Mouse (Mus musculus) left cerebral cortex, adult 8-10 months (tissue): ENCODE results near the gene Htr7. TPM values are rescaled to one million over a fixed set of nuclear protein-coding genes. Genes with fewer than 3 reads are reported as not detected.

Experiments used
- DNase-seq, 2 experiments: peaks; one replicate each; pipeline ENCODE4 v3.0.0; 2022; ENCODE audit warnings: low spot score in 2 of 2
- total RNA-seq, 4 experiments: library from RNA; stranded (reverse); gene quantifications; 2 replicates each; pipeline ENCODE4 v1.2.4; 2022

The Htr7 gene
- total RNA-seq = 10 to 100 TPM in 3 of 4 experiments, 1 to 10 TPM in 1; 9.6 to 14.7 (median 12.2) TPM

DNA sequence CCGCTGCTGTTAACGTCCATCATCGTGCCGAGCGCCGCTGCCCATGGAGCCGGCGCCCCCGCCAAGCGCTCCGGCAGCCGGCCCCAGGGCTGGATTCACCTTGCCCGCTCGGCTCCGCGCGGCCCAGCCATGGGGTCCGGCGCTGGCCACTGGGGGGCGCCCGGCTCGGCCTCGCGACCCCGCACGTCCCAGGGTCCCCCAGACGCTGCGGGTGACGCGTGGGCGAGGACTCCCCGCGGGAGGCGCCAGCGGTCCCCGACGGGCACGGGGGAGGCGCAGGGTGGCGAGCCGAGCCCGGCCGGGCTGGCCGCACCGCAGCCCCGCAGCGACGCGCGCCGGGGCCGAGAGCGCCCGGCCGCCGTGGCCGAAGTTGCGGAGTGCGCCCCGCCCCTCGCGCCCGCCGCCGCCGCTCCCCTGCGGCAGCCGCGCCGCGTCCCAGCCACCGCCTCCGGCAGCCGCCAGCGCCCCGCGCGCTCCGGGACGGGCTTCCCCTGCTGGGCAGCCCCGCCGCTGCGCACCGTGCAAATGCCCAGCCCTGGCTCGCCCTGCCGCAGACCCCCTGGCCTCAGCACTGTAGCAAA lies at the start of gene Htr7:
Gene Htr7 (minus strand): TSS at position 277 of the 581 bp plus-strand sequence.
- DNase-seq = peak; percentile 15

DNA sequence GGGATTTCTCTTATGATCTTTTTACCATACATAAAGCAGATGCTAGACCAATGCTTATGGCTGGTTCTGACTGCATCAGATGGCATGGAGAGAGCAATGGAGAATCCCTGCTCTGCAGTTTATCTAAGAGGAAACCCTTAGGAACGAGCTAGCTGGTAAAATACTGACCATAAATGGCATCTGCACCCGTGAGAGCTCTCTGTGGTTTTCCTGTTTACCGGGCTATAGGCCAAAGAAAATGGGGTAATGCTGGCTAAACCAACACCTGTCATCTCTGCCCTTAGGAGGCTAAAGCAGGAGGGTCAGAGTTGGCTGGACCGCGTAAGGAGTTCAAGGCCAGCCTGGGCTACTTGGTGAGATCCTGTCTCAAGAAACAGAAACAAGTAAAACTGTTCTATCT lies 46.6 kb upstream of the Htr7 start:
- no peak for DNase-seq

DNA sequence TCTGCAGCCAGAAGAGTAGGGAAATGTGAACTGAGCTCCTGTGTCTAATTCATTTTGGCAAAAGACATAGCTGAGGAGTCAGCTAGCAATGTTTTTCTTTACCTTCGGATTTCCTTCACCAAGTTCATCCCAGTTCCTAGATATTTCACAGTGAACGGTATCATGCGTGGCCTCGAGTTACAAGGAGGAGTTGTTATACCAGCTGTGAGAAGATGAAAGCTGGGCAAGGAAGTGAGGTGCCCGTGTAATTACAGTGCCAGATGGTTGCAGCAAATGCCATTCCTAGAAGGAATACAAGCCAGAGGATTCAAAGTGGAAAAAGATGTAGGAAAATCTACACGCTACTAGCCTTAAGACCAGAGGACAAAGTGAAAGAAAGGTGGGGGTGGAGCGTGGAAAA lies 41.6 kb upstream of the Htr7 start:
- no peak for DNase-seq

DNA sequence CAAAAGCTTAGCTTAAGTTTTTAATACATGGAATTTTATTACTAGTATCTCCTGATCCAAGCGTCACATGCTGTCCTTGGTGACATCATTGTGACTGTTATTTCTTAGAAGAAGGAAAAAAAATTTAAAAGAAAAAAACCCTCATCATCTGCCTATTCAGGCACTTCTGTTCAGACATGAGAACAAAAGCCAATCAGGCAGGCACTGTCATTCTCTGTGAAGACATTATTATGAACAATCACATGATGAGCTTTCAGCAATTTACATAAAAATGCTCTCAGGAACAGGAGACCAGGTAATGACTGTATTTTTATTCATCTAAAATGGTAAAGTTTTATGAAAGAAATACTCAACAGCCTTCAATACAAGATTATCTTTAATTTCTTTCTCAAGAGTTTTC lies 41.0 kb upstream of the Htr7 start:
- no peak for DNase-seq

DNA sequence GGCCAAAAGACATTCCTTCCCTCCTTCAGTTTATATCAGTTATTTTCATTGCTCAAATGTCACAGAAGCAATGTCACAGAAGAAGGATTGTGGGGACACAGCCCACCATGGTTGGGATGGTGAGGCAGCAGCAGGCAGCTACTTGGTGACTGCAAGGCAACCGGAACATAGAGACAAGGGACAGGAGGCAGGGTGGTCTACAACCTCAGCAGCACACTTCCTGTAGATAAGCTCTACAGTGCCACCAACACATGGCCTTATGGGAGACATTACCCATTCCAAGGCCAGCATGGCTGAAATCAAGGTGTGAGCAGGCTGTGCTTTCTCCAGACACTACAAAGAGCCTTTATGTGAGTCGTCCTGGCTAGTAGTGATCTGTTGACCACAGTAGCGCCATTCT lies 39.9 kb upstream of the Htr7 start:
- DNase-seq = no peak

DNA sequence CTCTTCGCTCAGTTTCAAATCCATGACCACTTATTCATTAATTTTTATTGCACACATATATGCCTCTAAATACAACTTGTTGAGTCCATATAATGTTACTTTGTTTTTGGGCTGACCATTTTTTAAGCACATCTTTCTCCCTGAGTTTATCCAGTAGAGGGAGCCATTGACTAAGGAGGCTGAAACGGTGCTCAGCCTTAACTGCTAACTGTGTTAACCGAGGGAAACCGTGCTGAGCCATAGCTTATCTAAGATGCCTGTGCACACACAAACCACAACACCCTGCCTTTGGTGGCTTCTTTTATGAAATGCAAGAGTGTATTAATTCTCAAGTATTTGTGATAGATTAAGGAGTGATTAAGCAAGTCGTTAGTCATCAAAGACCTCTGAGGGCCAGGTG lies 33.5 kb upstream of the Htr7 start:
- no peak for DNase-seq

DNA sequence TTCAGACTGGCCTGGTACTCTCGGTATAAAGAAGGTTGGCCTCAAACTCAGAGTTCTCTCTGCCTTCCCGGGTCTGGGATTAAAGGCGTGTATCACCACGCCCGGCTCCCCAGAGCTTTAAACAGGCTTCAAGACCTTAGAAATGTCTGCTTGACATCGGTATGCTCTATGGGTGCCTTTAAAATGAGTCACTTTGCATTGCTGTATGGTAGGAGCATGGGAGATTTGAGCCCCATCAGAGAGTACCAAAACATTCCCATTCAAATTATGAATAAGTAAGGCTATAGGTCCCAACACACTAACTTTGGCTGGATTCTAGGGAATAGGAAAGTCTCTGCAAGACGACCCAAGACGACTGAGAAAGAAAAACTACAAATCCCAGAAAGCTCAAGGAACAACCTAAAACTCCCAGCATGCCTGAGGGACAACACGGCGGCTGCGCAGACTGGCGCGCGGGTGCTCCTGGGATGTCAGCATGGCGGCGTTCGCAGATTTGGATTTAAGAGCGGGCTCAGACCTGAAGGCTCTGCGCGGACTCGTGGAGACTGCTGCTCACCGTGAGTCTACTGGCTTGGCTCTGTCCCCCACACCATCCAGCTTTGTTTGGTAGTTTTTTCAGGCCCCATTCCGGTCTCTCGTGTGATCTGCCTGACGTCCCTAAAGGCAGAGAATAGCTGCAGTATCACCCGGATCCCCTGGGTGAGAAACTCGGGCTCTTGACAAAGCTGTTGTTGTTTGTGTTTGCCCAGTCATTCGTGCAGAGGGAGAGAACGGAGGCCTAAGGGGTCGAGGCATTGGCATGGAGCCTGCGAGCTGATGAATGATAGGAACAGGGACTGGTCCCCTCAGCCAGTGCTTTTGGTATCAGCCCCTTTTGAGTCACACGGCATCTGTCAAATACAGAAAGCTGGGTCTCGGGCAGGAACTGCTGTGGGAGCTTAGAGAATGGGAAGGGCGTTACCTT lies 26.2 kb upstream of the Htr7 start, which contains the start of gene Rpp30:
Gene Rpp30 (plus strand): TSS at position 455 of the 964 bp plus-strand sequence.
- peak; percentile 56 to 82 for DNase-seq

DNA sequence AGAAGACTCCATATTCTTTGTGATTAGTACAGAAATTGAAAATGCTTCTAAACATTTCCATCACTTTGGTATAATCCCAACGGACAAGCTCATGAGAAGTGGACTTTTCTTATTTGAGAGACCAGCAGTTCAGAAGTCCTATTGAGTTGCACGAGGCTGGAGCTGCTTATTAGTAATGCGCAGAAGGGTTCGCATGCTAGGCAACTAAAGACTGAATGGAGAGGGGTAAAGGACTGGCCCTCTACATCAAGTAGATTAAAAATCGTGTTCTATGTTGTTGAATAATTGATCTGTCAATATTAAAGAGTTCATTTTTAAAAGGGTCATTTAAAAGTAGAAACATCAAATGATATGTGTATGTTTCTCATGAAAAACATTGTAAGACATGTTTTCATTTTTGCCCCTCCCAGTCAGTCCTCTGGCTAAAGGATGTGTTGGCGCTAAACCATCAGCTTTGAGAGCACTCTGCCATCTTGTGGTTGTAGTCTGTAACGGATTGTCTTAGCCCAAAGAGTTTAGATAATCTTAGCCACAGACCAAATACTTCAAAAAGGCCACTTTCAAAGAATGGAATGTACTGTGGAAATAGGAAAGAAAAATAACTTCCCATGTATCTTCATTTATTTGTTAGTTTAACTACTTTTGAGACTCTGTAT lies 25.4 kb upstream of the Htr7 start:
- DNase-seq = no peak

DNA sequence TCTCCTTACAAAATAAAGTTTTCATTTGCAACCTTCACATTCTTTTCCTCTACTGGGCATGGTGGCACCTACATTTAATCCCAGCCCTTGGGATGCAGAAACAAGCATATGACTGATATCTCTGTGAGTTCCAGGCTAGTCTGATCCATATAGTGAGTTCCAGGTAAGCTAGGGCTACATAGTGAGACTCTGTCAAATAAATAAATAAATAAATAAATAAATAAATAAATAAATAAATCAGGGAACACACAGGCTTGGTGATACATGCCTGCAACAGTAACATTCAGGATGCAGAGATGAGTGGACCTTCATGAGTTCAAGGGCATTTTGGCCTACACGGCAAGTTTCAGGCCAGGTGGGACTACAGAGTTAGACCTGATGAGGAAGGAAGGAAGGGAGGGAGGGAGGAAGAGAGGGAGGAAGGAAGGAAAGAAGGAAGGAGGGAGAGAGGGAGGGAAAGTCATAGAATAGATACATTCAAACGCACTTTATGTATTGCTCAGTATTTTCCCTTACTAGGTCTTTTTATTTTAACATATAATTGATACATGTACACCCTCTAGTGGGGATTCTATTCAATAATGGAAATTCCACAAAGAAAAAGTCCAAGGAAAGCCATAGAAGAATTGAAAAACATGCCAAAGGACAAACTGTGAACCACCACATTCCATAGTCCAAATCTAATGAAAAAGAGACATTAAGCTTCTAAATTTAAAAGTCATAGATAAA lies 5.7 kb upstream of the Htr7 start:
- no peak for DNase-seq

DNA sequence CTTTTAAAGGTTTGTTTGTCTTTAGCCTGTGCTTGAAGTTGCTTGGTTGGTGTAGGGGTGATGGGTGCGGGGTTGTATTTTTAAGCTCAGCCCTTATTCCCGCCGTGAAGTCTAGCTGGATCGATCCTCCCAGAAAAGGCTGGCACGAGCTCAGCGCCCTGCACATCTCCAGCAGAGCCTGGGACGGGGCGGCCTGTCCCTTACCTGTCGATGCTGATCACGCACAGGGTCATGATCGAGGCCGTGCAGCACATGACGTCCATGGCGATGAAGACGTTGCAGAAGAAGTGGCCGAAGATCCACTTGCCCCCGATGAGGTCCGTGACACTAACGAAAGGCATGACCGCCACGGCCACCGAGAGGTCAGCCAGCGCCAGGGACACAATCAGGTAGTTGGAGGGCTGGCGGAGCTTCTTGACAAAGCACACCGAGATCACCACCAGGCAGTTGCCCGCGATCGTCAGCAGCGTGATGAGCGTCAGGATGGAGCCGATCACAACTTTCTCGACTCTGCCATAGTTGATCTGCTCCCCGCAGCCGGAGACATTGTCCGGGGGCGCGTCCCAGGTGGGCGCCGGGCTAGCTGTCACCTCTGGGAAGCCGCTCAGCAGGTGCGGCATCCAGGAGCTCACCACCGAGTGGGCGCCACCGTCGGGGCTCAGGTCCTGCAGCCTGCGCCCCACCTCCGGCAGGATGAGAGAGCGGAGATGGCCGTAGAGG lies 645 bp downstream of the Htr7 start:
- DNase-seq = peak; percentile 7 to 12

DNA sequence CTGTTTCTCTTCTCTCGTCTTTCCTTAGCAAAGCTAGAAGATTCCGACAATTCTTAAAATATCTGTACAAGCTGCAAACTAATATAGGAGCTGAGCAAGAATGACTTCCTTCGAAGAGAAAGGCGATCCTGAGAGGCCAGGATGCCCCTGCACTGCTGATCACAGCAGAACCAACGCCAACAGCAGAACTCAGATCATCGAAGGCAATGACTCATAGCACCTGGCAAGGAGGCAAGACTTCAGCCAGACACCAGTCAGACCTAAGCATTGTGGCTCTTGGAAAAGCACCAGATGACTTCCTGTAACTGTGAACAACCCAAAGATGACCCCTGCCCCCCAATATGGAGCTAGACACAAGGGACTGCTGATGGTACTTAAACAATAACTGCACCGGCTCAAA lies 11.3 kb downstream of the Htr7 start:
- no peak for DNase-seq

DNA sequence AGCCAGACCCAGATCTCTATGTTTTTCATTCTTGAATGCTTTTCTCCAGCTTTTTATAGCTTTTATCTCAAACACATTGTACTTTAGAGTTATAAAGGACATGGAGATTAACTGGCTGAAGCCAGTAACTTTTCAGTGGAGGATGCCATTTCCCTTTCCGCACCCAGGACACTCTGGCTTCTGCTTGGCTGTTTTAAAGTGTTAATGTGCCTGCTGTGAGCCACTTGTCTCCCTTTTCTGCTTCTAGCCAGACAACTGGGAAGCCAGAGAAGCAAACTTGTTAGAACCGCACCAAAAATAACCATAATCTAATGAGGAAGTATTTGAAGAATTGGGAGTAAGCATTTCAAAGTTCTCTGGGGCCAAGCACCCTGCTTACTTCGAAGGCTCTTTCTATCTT lies 42.5 kb downstream of the Htr7 start:
- no peak for DNase-seq

DNA sequence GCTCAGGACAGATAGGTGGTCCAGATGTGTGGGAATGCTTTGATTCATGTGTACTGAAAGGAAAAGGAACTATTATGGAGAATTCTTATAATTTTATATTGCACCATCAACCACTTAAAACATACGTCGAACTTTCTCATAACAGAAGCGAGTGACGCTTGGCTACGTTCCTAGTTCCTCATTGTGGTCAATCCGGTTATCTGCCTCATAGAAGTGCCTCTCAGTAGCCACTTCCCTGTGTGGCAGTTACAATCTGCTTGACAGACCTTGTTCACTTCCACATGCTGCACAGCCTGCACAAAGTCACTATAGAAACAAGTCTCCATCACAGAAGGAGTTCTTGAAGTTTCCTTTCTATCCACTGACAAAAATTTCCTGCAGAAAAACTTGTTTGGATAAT lies 51.0 kb downstream of the Htr7 start:
- no peak for DNase-seq

DNA sequence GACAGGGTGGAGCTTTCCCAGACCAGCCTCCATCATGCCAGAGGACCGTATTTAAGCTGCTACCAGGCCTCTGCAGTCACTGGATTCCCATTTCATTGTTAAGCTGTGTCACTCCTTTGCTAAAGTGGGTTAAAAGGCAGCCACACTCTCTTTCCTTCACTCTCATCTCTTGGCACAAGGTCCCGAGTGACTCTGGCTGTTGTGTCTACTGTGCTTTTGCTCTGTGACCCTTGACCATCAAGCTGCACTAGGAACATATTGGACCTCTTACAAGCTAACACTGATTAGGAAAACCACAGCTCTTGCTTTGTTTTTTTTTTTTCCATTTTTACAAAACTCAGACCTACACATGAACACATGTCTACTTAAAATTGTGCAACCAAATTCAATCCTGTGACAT lies 52.3 kb downstream of the Htr7 start:
- DNase-seq = no peak

DNA sequence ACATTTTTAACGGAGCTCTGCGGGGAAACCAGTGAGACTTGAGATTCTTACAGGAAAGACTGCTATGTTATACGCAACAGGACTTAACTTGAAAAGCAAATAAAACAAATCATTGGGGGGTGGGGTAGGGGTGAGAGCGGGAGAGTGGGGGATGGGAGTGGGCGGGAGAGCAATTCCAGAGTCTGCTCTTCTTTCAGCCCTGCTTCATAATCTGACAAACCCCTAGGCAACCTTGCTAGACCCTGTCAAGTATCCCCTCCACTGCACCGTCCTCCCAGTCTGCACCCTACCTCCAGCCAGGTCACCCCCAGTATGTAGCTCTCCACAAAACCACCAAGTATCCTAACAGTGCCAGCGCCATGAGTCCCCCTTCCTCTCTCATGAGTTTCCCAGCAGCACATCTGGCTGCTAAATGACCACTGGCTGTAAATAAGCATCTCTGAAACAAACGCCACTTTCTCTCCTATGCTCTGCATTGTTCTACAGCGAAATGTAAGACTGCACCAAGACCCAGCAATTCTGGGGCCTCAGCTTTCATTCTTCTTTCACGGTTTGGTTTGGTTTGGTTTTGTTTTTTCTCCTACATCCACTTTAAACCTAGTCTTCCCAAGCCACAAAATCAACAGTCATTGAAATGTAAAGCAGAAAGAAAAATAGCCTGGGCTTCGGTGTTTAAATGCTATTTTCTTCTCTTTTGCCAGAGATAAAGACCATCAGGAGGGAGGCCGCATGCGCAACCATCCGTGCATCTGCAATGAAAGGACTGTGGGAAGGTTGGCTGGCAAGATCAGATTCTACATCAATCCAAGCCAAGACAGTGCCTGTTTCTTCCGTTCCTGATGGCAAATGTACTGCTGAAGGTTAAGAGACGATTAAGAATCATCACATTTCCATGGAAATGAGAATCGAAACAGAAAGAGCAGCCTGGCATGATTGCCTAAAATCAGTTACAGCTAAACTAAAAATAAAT lies 54.5 kb downstream of the Htr7 start:
- no peak for DNase-seq

DNA sequence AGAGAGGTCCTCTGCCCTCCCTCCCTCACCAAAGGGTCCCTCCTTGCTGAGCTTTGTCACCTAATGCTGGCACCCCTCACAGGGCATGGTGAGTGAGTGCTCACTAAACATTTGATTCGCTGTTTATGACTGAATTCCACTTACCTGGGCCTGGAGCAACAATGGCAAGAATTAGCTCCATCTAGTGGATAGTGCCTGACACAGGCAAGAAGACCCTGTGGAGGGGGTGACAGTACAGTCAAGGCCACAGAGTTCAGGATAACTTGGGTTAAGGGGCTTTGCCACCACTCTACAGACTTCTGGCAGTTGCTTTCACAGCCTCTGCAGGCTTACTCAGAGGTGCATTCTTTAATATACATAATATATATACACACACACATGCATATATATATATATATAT lies 55.8 kb downstream of the Htr7 start:
- DNase-seq = no peak

DNA sequence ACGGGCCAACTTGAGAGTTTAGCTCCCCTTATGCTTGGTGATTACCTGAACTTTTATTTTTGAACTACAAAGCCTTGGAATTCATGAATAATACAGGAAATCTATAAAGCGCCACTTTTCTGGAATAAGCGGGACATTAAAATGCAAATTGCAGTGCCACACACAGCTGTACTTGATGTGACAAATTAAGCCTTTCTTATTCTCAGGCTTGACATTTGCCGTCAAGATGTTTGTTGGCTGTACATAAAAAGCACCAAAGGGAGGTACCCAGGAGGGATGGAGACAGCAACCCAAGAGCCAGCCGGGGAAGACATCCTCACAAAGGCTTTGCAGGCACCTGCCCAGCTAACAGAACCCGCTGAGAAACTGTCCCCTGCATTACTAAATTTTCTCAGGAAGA lies 56.4 kb downstream of the Htr7 start:
- DNase-seq = no peak

DNA sequence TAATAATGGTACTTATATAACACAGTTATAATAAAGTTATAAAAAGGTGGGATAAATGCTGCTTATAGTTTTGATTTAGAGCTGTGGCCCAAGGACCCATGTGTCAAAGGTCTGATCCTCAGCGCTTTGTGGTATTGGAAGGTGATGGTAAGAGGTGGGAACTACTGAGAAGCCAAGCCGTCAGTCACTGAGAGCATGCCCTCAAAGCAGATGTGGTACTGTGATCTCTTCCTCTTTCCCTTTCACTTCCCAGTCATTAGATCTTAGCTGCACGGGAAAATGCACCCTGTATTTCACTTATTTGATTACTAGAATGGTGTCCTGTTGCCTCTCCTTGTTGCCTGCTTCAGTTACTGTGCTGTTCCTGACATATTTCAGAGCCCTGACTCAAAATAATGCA lies 59.9 kb downstream of the Htr7 start:
- no peak for DNase-seq

DNA sequence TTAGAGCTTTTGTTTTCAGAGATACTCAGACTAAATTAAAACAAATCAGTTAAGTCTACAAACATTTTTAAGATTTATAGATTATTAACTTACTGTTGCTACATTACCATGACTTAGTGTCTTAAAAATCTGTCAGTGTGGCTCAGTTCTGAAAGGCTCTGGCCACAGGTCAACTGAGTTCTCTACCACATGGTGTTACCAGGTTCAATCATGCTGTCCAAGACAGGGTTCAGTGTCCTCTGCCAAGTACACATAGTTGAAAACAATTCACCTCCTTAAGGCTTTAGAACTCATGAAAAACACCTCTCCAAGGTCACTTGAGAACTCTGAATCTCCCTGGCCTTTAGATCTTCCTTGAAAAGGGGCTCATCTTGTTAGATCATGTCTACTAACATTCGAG lies 69.8 kb downstream of the Htr7 start:
- no peak for DNase-seq

DNA sequence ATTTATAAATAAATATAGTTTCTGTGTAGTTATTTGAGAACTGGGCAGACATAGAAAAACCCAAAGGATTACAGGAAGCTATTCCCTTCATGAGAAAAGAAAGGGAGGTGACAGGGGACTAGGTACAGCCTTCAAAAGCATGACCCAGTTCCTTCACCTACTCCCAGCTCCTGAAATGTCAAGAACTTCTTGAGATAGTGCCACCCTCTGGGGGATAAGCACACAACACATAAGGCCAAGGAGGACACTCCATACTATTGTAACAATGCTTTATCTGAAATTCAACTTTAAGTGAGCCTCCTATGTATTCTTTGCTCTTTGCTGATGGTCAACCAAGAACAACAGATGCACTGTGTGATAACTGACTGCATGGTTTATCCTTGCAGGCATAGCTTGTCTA lies 82.6 kb downstream of the Htr7 start:
- DNase-seq = no peak
